Mouse (Mus musculus): ENCODE results near the gene Trim2.

The Trim2 gene

GRCm38 (mm10) chr3:84306777-84307176, at the start of gene Trim2:
TSS of gene Trim2 (minus strand) at chr3:84306877.
- no peak for DNase-seq (ENCODE audit: low spot score)

DNA sequence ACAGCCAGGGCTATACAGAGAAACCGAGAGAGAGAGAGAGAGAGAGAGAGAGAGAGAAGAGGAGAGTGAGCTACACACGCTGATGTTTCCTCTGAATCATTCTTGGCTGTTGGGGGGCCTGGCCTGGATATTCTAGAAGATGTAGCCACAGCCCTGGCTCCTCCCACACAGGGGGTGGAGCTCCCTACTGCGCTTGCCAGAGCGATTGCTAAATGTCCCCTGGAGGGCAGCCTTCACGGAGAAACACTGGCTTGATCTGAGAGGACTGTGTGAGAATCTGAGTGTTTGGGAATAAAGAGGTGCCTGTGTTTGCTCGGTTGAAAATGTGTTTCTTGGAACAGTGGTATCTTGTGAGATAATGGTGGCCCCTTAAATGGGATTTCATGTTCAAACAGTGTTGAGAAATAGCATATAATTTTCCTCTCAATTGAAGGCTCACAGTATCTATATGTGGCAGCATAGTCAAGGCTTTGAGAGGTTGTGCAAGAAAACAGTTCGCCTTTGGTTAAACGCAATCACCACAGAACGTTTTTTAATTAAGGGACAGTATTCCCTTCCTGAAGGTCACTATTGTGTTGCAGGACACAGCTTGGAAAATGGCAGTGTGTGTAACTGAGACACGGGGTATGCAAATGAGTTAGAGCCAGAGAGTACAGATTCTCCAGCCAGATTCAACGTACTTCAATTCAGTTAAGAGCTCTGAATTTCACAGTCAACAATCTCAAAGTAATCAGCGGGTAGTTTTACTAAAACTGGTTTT, 49.4 kb upstream of the Trim2 start:
- peak; percentile 49 for DNase-seq (ENCODE audit: low spot score)

GRCm38 (mm10) chr3:84352353-84353034, 45.8 kb upstream of the Trim2 start:
- peak; percentile 89 for DNase-seq (ENCODE audit: low spot score)

DNA sequence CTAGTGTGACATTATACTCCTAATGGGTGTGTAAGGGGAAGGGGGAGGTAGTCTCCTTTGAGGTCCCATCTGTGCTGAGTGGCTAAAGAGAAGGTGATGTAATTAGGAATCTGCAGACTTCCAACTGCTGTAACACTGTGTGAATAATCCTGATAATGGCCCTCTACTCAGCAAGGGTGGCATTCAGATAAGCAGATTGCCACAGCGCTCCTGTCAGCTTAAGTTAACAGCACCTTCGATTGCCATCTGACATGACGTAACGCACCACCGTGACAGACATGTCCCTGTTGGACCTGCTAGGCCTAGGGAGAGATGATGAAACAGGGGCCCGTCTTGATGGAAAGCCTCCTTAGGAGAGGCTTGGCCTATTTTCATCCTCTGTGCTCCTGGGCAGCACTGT, 43.6 kb upstream of the Trim2 start:
- no peak for DNase-seq (ENCODE audit: low spot score)

DNA sequence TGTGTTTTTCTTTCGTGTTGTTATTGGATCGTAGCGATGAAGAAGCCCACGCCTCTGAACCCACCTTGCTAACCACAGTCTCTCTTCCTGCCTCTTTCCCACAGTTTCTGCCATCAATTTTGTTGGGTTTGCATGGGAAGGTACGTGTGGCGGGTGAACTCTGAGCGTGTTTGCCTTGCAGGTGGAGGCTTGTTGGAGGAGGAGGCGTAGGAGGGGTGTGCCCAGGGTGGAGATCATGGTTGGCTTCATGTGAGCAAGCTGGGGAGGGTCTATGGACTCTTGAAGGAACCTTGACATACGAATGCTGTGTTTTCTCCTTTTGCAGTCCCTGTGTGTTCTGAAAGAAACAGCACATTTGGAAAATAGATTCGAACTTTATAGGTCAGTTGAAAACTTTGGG, 43.1 kb upstream of the Trim2 start:
- DNase-seq (ENCODE audit: low spot score), result no peak

GRCm38 (mm10) chr3:84347426-84347825, 40.7 kb upstream of the Trim2 start:
- DNase-seq (ENCODE audit: low spot score), result peak; percentile 52

- peak; percentile 67 for DNase-seq (ENCODE audit: low spot score)
Observed at GRCm38 (mm10) chr3:84346456-84347150, 39.9 kb upstream of the Trim2 start.

DNA sequence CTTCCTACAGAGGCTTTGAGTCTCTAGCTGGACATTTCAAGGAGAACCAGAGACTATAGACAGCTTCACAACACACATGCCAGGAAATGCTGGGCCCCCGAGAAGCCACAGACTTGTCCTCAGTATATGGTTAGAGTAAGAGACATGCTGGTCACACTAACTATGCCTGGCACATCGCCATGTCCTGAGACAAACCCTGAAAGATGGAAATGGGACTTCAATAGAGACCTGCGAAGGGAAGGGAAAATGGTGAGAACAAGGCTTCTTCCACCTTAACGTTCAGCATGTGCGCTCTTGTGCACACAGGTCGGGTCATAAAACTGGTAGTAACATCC, 38.9 kb upstream of the Trim2 start:
- DNase-seq (ENCODE audit: low spot score), result no peak

DNA sequence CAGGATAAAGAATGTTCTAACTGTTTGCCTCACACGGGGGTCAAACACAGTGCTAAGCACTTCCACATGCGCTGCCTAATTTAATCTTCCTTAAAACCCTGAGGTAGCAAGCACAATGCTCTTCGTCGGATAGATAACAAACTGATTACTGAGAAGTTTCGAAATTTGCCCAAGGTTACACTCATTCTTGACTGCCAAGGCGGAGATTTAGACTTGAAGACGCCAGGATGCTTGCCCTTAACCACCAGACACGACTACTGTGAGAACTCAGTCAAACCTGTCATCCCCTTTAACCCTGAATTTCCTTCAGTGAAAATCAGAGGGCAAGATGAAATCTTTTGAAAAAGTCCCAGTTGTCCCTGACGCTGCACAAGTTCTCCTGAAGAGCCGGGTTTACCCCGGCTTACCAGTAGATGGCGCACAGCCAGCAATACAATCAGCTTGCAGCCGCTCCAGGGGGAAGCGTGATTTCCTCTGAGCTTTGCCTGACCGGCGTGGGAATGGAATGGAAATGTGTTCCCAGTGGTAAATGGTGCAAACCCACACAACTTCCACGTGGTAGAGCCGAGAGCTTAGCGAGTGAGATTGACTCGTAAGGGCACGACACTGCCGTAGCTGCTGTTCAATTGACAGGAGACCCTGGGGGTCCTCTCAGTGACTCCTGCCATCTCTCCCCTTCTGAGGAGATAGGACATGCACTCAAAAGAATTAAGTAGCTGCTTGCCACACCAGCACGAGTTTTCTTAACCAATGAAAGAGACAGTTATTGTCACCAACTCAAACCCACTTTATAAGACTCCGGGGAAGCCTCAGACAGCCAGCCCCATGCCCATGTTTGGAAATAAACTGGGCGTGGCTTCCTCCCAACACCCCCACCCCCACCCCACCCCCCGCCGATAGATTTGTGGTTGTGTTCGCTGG, 38.3 kb upstream of the Trim2 start:
- peak; percentile 86 for DNase-seq (ENCODE audit: low spot score)

GRCm38 (mm10) chr3:84343101-84343500, 36.4 kb upstream of the Trim2 start:
- no peak for DNase-seq (ENCODE audit: low spot score)

DNA sequence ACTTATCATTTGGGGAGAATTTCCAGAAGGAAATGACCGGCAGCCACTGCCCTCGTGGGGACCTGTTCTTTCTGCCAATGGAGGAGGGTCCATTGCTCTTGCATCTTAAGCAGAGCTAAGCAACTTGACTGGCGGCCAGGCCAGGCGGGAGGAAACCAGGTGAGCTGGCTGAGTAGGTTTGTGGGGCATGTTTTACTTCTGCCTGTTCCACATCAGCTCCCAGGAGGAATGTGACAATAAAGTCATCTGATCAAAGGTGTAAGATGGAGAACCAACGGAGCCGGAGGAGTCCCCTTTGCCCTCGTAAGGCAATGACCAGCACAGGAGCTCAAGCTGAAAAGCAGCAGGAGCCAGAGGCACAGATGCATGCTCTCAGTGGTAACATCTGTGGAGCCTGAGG, 35.1 kb upstream of the Trim2 start:
- DNase-seq (ENCODE audit: low spot score), result peak; percentile 10

GRCm38 (mm10) chr3:84337585-84337984, 30.9 kb upstream of the Trim2 start:
- DNase-seq (ENCODE audit: low spot score), result no peak

DNA sequence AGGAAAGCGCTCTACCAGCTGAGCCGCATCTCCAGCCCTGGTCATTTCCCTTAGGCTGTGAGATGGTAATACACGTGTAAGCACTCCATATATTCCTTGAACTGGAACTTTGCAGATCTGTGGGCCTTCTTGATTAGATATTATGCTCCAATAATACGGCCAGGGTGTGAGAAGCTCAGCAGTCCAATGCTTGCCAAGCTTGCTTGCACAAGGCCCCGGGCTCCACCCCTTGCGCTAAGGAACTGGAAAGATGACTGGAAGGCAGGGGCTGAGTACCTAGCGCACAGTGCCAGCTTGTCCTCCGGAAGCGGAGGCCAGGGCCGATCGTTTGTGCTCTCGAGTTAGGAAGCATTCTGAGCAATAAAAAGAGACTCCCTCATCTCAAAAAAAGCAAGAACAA, 29.7 kb upstream of the Trim2 start:
- no peak for DNase-seq (ENCODE audit: low spot score)

- DNase-seq (ENCODE audit: low spot score), result no peak
Observed at GRCm38 (mm10) chr3:84335421-84336073, 28.9 kb upstream of the Trim2 start.

DNA sequence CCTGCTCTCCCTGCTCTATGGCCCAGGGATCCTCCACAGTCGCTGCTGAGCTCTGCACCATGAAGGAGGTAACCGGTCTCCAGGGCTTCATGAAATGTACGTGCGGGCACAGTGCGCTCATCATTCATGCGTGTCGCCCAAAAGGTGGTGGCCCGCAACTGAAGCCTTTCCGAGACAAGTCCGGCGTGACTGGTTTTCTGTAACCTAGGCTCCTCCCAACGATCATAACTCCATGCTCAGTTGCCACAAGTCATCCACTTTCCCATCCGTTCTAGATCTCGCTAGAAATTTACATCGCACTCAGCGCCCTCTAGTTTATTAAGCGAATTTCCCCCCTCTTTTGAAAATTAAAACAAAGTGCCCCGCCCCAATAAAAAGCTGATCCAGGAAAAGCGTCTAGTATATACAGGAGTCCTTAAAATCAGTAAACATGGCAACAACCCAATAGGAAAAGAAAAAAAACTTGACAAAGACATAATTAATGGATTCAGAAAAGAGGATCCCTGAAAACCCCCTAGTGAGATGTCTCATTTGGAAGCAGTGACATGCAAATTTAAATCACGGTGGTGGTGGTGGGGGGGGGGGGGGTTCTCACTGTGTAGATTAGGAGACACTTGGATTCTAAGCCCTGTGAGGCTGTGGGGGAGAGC, 28.2 kb upstream of the Trim2 start:
- DNase-seq (ENCODE audit: low spot score), result peak; percentile 17

- peak; percentile 78 for DNase-seq (ENCODE audit: low spot score)
Observed at GRCm38 (mm10) chr3:84333400-84334349, 27.0 kb upstream of the Trim2 start.

- no peak for DNase-seq (ENCODE audit: low spot score)
Observed at GRCm38 (mm10) chr3:84330210-84330609, 23.5 kb upstream of the Trim2 start.

GRCm38 (mm10) chr3:84324967-84325441, 18.3 kb upstream of the Trim2 start:
- no peak for DNase-seq (ENCODE audit: low spot score)

- DNase-seq (ENCODE audit: low spot score), result peak; percentile 60
Observed at GRCm38 (mm10) chr3:84324478-84324877, 17.8 kb upstream of the Trim2 start.

DNA sequence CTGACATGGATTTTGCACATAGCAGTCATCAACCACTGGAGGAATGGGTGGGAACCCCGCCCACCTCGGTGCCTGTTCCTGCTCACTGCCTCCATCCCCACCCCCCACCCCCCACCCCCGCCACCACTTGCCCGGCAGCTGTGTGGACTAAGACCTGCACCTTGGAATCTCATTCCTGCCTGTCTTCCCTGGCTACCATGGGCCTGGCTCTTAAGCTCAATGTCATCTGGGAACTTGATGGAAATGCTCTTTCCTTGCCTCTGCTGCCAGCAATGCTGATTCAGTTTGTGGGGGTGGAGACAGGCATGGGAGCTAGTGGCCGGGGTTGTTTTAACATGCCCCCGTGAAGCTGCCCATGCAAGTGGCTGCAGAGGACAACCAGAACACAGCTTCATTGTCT, 17.3 kb upstream of the Trim2 start:
- DNase-seq (ENCODE audit: low spot score), result peak; percentile 12

All from embryo, embryonic 10 days (tissue).